Mouse (Mus musculus) ES-E14 (cell line): Measurements from ENCODE around the gene Poll. TPM values are rescaled to one million over a fixed set of nuclear protein-coding genes. Genes with fewer than 3 reads are reported as not detected.
A peak's percentile ranks its signal among the peaks of the same experiment; 100 is the strongest.

Source experiments
- DNase-seq: peaks from one replicate; pipeline ENCODE4 v3.0.0-alpha.2; 2013; ENCODE audit warnings: low read depth, low spot score
- H3K27ac ChIP-seq: 2 replicates; pipeline ENCODE4 v1.5.1; 2012; ENCODE audit warnings: low read depth, mild to moderate bottlenecking, low read length, moderate library complexity, mixed read lengths; ENCODE audit not compliant: poor library complexity, insufficient read depth, severe bottlenecking
- H3K36me3 ChIP-seq: 2 replicates; pipeline ENCODE4 v1.6.1; 2012; ENCODE audit warnings: mild to moderate bottlenecking, low read length, moderate library complexity, mixed read lengths; ENCODE audit not compliant: control insufficient read depth, poor library complexity, insufficient read depth, severe bottlenecking
- H3K4me1 ChIP-seq, 2 experiments: fragments of 150-350 bp in 1 of 2; sonication (generic) in 1 of 2; 2 replicates each; pipeline ENCODE4 v1.6.1; 2012; ENCODE audit warnings: low read length in 2 of 2, mild to moderate bottlenecking in 1 of 2, mixed read lengths in 1 of 2; ENCODE audit not compliant: control insufficient read depth in 2 of 2, insufficient read depth in 2 of 2, poor library complexity in 1 of 2
- H3K4me3 ChIP-seq, 2 experiments: fragments of 150-350 bp in 1 of 2; sonication (generic) in 1 of 2; 2 replicates each; pipeline ENCODE4 v1.5.1; 2012; ENCODE audit warnings: low read length in 2 of 2, low read depth in 1 of 2, mild to moderate bottlenecking in 1 of 2, mixed read lengths in 1 of 2; ENCODE audit not compliant: insufficient read depth in 1 of 2, poor library complexity in 1 of 2, severe bottlenecking in 1 of 2
- H3K9ac ChIP-seq: 2 replicates; pipeline ENCODE4 v1.6.1; 2012; ENCODE audit warnings: low read depth, mild to moderate bottlenecking, low read length, mixed read lengths; ENCODE audit not compliant: poor library complexity, insufficient read depth, severe bottlenecking
- H3K9me3 ChIP-seq: fragments of 150-350 bp; sonication (generic); 2 replicates; pipeline ENCODE4 v1.6.1; 2012; ENCODE audit warnings: low read depth, mild to moderate bottlenecking, low read length; ENCODE audit not compliant: control insufficient read depth, insufficient read depth
- CHD2 ChIP-seq: IDR thresholded peaks from 2 replicates; pipeline ENCODE4 v1.6.1; 2014; ENCODE audit warnings: mild to moderate bottlenecking, low read depth, low read length, inconsistent platforms
- HCFC1 ChIP-seq: IDR thresholded peaks from 2 replicates; pipeline ENCODE4 v1.6.1; 2012; ENCODE audit warnings: low read length, inconsistent platforms, borderline replicate concordance; ENCODE audit not compliant: insufficient read depth
- MAFK ChIP-seq: IDR thresholded peaks from 2 replicates; pipeline ENCODE4 v1.6.1; 2014; ENCODE audit warnings: mild to moderate bottlenecking, low read depth, low read length, inconsistent platforms; ENCODE audit not compliant: insufficient read depth
- ZC3H11A ChIP-seq: IDR thresholded peaks from 2 replicates; pipeline ENCODE4 v1.6.1; 2012; ENCODE audit warnings: low read depth, mild to moderate bottlenecking, inconsistent platforms, low read length, borderline replicate concordance
- ZNF384 ChIP-seq: IDR thresholded peaks from 2 replicates; pipeline ENCODE4 v1.6.1; 2012; ENCODE audit warnings: low read depth, low read length, inconsistent platforms
- in situ Hi-C, 2 experiments: fragments of 600-800 bp; cut with MboI; formaldehyde crosslinking; loops; one replicate each; pipeline ENCODE4 v1.15.1; 2025; ENCODE audit warnings: low sequenced_read_pairs in 2 of 2, inconsistent platforms in 1 of 2; ENCODE audit not compliant: unreplicated experiment in 2 of 2
- total RNA-seq: library from RNA; depleted of rRNA; stranded (reverse); fragments of 300-350 nt; gene quantifications from 2 replicates; pipeline ENCODE4 v1.2.3, GENCODE M21; 2012

Gene Poll
- total RNA-seq, 1 experiment = 13.4 TPM

DNA sequence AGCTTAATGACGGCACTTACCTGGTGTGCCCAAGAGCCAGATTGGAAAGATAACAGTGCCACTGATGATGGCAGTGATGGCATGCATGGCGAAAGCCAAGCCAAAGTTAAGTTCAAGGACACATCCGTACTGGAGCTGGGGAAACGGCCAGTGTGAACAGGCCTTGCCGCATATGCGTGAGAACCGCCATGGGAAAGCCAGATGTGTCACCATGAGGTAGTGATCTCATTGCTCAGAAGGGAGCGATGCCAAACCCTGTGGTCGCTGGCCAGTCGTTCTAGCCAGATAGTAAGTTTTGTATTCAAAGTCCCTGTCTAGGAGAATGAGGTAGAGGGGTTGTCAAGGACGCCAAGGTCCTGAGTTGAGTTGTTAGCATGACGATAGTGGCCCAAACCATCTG, 44.1 kb downstream of the Poll start:
- no peak for TF ChIP-seq MAFK
- in situ Hi-C loops = no loop called here
- peaks cover 7% of the 10 kb centered on the region; the same call in 1 of the 2 replicates for H3K36me3 ChIP-seq
- H3K4me3 ChIP-seq = no peak overlapping the region
- H3K9me3 ChIP-seq = no peaks in the 10 kb centered on the region
- H3K9ac ChIP-seq = no peak overlapping the region
- H3K27ac ChIP-seq = no peak overlapping the region
- DNase-seq = no peak
- no peaks in the 10 kb centered on the region for H3K4me1 ChIP-seq

DNA sequence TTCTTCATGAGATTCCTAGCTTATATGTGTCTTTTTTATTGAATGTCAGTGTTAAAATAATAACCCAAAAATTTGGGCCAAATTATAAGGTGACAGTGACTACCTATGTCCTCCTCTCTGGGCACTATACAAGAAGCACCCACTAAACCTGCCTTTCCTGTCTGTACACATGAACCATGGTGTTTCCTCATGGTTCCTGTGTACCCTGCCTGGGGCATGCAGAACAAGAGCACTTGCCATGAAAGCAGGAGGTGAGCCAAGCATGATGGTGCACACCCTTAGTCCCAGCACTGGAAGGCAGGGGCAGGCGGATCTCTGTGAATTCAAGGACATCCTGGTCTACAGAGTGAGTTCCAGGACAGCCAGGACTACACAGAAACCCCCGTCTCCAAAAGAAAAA, 45.0 kb downstream of the Poll start:
- Histone ChIP-seq H3K9ac (no peak overlapping the region), H3K27ac (no peak overlapping the region), H3K9me3 (no peaks in the 10 kb centered on the region), H3K4me1 (peaks cover 0 to 2% of the 10 kb centered on the region in 2 experiments; a peak in 1 of 4 replicates), H3K4me3 (no peak overlapping the region), H3K36me3 (peaks cover 7% of the 10 kb centered on the region; the same call in 1 of the 2 replicates)
- in situ Hi-C loops = no loop called here
- TF ChIP-seq MAFK = no peak
- TF ChIP-seq ZNF384 = no peak
- TF ChIP-seq HCFC1 = no peak
- no peak for TF ChIP-seq CHD2
- no peak for TF ChIP-seq ZC3H11A
- DNase-seq = no peak

DNA sequence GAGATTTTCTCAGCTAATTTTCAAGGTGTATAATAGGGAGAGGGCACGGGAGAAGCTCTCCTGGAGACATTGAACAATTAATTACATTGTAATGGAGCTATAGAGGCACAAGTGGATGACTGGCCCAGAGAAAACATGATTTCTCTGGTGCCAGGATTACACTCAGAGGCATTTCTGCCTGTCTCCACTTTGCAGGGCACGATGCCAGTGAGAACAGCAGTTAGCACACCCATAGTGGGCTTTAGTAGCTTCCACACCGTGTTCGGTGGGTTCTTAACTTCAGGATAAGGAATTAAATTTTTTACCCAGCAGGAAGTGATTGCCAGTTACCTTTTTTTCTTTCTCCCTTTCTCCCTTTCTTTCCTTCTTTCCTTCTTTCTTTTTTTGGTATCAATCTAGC, 48.9 kb downstream of the Poll start:
- TF ChIP-seq ZC3H11A (no peak), ZNF384 (no peak), MAFK (no peak), CHD2 (no peak), HCFC1 (no peak)
- in situ Hi-C loops = no loop called here
- H3K9ac ChIP-seq = no peak overlapping the region

DNA sequence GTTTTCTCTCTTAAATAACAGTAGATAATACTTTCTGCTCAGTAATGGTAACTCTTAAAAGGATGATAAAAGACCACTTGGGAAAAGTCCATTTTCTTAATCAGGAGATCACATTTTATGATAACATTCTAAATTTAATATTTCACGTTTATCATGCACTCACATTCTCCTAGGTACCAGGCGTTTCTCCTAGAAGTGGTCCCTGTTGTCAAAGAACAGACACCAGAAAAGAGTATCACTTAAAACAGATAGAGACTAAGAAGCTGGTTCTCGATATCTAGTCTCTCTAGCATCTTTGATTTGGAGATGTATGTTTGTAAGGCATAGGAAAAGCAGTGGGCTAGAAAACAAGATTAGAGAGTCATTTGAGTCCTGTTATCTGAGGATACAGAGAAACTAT, 49.7 kb downstream of the Poll start:
- peaks cover 5% of the 10 kb centered on the region; the same call in 1 of the 2 replicates for H3K36me3 ChIP-seq
- H3K4me1 ChIP-seq = peaks cover 0 to 2% of the 10 kb centered on the region in 2 experiments; a peak in 1 of 4 replicates
- H3K27ac ChIP-seq = no peak overlapping the region
- in situ Hi-C loops = no loop called here
- DNase-seq = no peak
- TF ChIP-seq ZC3H11A (no peak), HCFC1 (no peak), CHD2 (no peak), ZNF384 (no peak), MAFK (no peak)
- no peaks in the 10 kb centered on the region for H3K9me3 ChIP-seq
- no peak overlapping the region for H3K9ac ChIP-seq
- no peak overlapping the region for H3K4me3 ChIP-seq

More for the DNA sequence above, 48.9 kb downstream of the Poll start:
- no peak overlapping the region for H3K27ac ChIP-seq
- peaks cover 7% of the 10 kb centered on the region; the same call in 1 of the 2 replicates for H3K36me3 ChIP-seq
- no peak for DNase-seq
- H3K9me3 ChIP-seq = no peaks in the 10 kb centered on the region
- peaks cover 0 to 2% of the 10 kb centered on the region in 2 experiments; a peak in 1 of 4 replicates for H3K4me1 ChIP-seq
- no peak overlapping the region for H3K4me3 ChIP-seq

DNA sequence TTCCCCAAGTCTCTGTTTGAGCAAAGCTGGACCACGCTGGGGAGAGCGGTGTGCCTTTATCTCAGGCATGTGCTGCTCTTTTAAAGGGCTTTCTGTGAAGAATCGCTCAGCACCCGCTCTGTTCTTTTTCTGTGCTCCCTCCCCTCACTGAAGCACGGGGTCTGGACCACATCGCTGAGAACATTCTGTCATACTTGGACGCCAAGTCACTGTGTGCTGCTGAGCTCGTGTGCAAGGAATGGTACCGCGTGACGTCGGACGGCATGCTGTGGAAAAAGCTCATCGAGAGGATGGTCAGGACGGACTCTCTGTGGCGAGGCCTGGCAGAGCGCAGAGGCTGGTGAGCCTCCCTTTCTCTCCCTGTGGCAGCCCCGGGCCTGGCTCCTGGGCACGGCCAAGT, 52.8 kb downstream of the Poll start:
- H3K9ac ChIP-seq = no peak overlapping the region
- no peak overlapping the region for H3K27ac ChIP-seq
- in situ Hi-C loops = no loop called here
- peak overlapping the region in 1 of 2 experiments; percentile 36; a peak in 1 of 4 replicates for H3K4me3 ChIP-seq
- peaks cover 2% of the 10 kb centered on the region; the same call in 1 of the 2 replicates for H3K36me3 ChIP-seq
- no peak for DNase-seq
- TF ChIP-seq HCFC1 (no peak), MAFK (no peak), CHD2 (no peak), ZNF384 (no peak), ZC3H11A (no peak)
- peaks cover 0 to 2% of the 10 kb centered on the region in 2 experiments; a peak in 1 of 4 replicates for H3K4me1 ChIP-seq
- H3K9me3 ChIP-seq = no peaks in the 10 kb centered on the region
